Mouse (Mus musculus) G1E (cell line): ENCODE results near the gene Olfr310.

Experiments used
- CTCF ChIP-seq: IDR thresholded peaks from 2 replicates; pipeline ENCODE4 v1.5.1; 2012; ENCODE audit warnings: low read depth, low read length, inconsistent platforms, mixed read lengths
- TAL1 ChIP-seq: conservative IDR thresholded peaks from 2 replicates; pipeline ENCODE4 v1.6.1; 2012; ENCODE audit warnings: low read depth, low read length, inconsistent platforms, mixed read lengths

GRCm38 (mm10) chr7:86321323-86321722 is 44.4 kb upstream of the Olfr310 start:
- no peak for TF ChIP-seq CTCF
- TF ChIP-seq TAL1 = no peak
